Mouse (Mus musculus) E14TG2a.4 (cell line): Measurements from ENCODE around the gene Shmt1.

Experiments used
- H3K27me3 ChIP-seq: 2 replicates; pipeline ENCODE4 v1.6.1; 2014; ENCODE audit warnings: low read length, control low read depth; ENCODE audit not compliant: insufficient read depth
- H3K36me3 ChIP-seq: 2 replicates; pipeline ENCODE4 v1.6.1; 2014; ENCODE audit warnings: low read length, control low read depth; ENCODE audit not compliant: insufficient read depth
- H3K4me1 ChIP-seq: replicated peaks from 2 replicates; pipeline ENCODE4 v1.6.1; 2014; ENCODE audit warnings: low read depth, low read length, control low read depth
- H3K4me3 ChIP-seq: replicated peaks from 2 replicates; pipeline ENCODE4 v1.5.1; 2014; ENCODE audit warnings: mild to moderate bottlenecking, low read length
- H3K9me3 ChIP-seq: 2 replicates; pipeline ENCODE4 v1.6.1; 2014; ENCODE audit warnings: low read length, control low read depth
- CTCF ChIP-seq: conservative IDR thresholded peaks from 2 replicates; pipeline ENCODE4 v1.5.1; 2014; ENCODE audit warnings: low read length
- NANOG ChIP-seq: IDR thresholded peaks from 2 replicates; pipeline ENCODE4 v1.6.1; 2014; ENCODE audit warnings: borderline replicate concordance, low read length, mixed read lengths
- POU5F1 ChIP-seq: IDR thresholded peaks from 2 replicates; pipeline ENCODE4 v1.6.1; 2014; ENCODE audit warnings: low read length, borderline replicate concordance

Gene Shmt1

GRCm38 (mm10) chr11:60770776-60771175 is 40.7 kb downstream of the Shmt1 start:
- Histone ChIP-seq H3K27me3 (no peaks in the 10 kb centered on the region), H3K9me3 (no peaks in the 10 kb centered on the region), H3K36me3 (peaks cover 7% of the 10 kb centered on the region; the same call in 1 of the 2 replicates), H3K4me1 (peaks cover 17% of the 10 kb centered on the region), H3K4me3 (no peak overlapping the region)
- no peak for TF ChIP-seq NANOG
- no peak for TF ChIP-seq POU5F1
- TF ChIP-seq CTCF, result no peak

GRCm38 (mm10) chr11:60769322-60769721 is 42.2 kb downstream of the Shmt1 start:
- H3K36me3 ChIP-seq, result 0 out of 2 replicates have a peak, but pooled peaks cover 5% of the 10 kb centered on the region
- no peaks in the 10 kb centered on the region for H3K27me3 ChIP-seq
- H3K9me3 ChIP-seq, result no peaks in the 10 kb centered on the region
- no peak overlapping the region for H3K4me3 ChIP-seq
- 0 out of 2 replicates have a peak, but pooled peaks cover 7% of the 10 kb centered on the region for H3K4me1 ChIP-seq
- no peak for TF ChIP-seq CTCF
- TF ChIP-seq POU5F1, result no peak
- TF ChIP-seq NANOG, result no peak

GRCm38 (mm10) chr11:60766969-60767368 is 44.5 kb downstream of the Shmt1 start:
- H3K9me3 ChIP-seq, result no peaks in the 10 kb centered on the region
- TF ChIP-seq NANOG (no peak), POU5F1 (no peak), CTCF (no peak)
- H3K4me1 ChIP-seq, result 0 out of 2 replicates have a peak, but pooled peaks cover 3% of the 10 kb centered on the region
- H3K27me3 ChIP-seq, result no peaks in the 10 kb centered on the region
- peaks cover 10% of the 10 kb centered on the region for H3K36me3 ChIP-seq
- H3K4me3 ChIP-seq, result no peak overlapping the region

DNA sequence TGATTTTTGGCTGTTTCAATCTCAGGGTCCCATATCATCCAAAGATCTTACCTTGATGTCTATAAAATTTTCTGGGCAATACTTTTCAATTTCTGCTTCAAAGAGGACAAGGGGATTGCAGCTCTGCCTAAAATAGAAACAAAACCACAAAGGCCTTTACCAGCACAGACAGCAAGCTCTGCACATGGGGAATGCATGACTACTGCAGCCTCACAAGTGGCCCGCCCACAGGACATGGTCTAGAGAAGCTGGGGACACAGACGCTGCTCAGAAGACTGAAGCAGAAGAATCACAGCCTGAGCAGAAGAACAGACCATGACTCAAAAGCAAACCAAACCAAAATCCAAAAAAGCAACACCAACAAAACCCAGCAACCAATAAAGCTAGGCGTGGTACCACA is 49.8 kb downstream of the Shmt1 start:
- no peak overlapping the region for H3K4me3 ChIP-seq
- H3K9me3 ChIP-seq, result no peaks in the 10 kb centered on the region
- 0 out of 2 replicates have a peak, but pooled peaks cover 3% of the 10 kb centered on the region for H3K4me1 ChIP-seq
- TF ChIP-seq POU5F1 (no peak), NANOG (no peak), CTCF (no peak)
- H3K36me3 ChIP-seq, result peaks cover 56% of the 10 kb centered on the region
- no peaks in the 10 kb centered on the region for H3K27me3 ChIP-seq

- no peak overlapping the region for H3K4me3 ChIP-seq
- H3K36me3 ChIP-seq, result peaks cover 91% of the 10 kb centered on the region
- no peaks in the 10 kb centered on the region for H3K9me3 ChIP-seq
- TF ChIP-seq POU5F1 (no peak), NANOG (no peak), CTCF (no peak)
- H3K4me1 ChIP-seq, result no peaks in the 10 kb centered on the region; the same call in 1 of the 2 replicates
- H3K27me3 ChIP-seq, result no peaks in the 10 kb centered on the region
Observed at GRCm38 (mm10) chr11:60755570-60755969, 55.9 kb downstream of the Shmt1 start.

- H3K36me3 ChIP-seq, result peaks cover 81% of the 10 kb centered on the region
- no peak for TF ChIP-seq CTCF
- TF ChIP-seq POU5F1, result no peak
- TF ChIP-seq NANOG, result no peak
- peaks cover 68% of the 10 kb centered on the region for H3K4me1 ChIP-seq
Observed at GRCm38 (mm10) chr11:60740321-60740720, 71.2 kb downstream of the Shmt1 start.

More at GRCm38 (mm10) chr11:60740321-60740720, 71.2 kb downstream of the Shmt1 start:
- no peaks in the 10 kb centered on the region for H3K27me3 ChIP-seq
- H3K9me3 ChIP-seq, result peaks cover 4% of the 10 kb centered on the region; the same call in 1 of the 2 replicates
- peak overlapping the region; percentile 39 for H3K4me3 ChIP-seq
